ENCODE assay signal across 14 mouse cellular contexts in genomic region chr1:97834354-97834822, GRCm38 (mm10).
DNase-seq lines count a peak whose midpoint lies in the region; ATAC-seq and TF ChIP-seq lines count a peak whose summit lies in the region.
"Had no signal": no experiment of that assay in that cellular context is flagged by ENCODE, and none has a peak within 500 bp of the region (broad histone marks: within the 10 kb centered on the region; RNA-seq: fewer than 3 reads in every experiment).

No protein-coding gene starts in this region.

- no peak for TF ChIP-seq CTCF in liver, adult 2 months (IDR thresholded peaks at IDR 0.05; ENCODE audit: low read depth, low read length)

- TF ChIP-seq POLR2A in liver, adult 2 months (IDR thresholded peaks at IDR 0.05; ENCODE audit: extremely low read depth, insufficient read depth, low read length), result no peak

- DNase-seq in heart, postnatal 4 days, result no peak
- DNase-seq in liver, adult 2 months (ENCODE audit: extremely low read depth, low read depth, low spot score), result peak; percentile 17
- DNase-seq in heart, postnatal 10 days, result peak; percentile 29 to 44
- DNase-seq: cerebellum, adult 8-10 months; embryo, embryonic 11 days; kidney, adult 18-20 months; liver, embryonic 13.5 days had no signal

- WGBS in heart, embryonic 12.5 days, result 83% methylated on average over 5 of the region's 5 CpGs
- 82% methylated on average over 5 of the region's 5 CpGs for WGBS in liver, adult 2 months
- 80% methylated on average over 5 of the region's 5 CpGs for WGBS in liver, embryonic 12.5 days (ENCODE audit: insufficient replicate concordance)
- WGBS in forebrain, embryonic 16.5 days, result 43% methylated on average over 5 of the region's 5 CpGs

- no peaks in the 10 kb centered on the region for H3K27me3 ChIP-seq in heart, embryonic 12.5 days (replicated peaks)
- H3K27me3 ChIP-seq in liver, adult 2 months (ENCODE audit: control insufficient read depth, insufficient read depth, low read length), result no peaks in the 10 kb centered on the region
- no peaks in the 10 kb centered on the region for H3K27me3 ChIP-seq in liver, embryonic 12.5 days (replicated peaks)
- H3K27me3 ChIP-seq in forebrain, embryonic 16.5 days (replicated peaks; ENCODE audit: control insufficient read depth, insufficient read depth, low read length), result no peaks in the 10 kb centered on the region
- H3K27me3 ChIP-seq: CH12.LX; liver, embryonic 13.5 days; Patski had no signal

- H3K9ac ChIP-seq in heart, embryonic 12.5 days, result no peak overlapping the region
- H3K9ac ChIP-seq in liver, adult 2 months (ENCODE audit: low read depth, low read length), result no peak overlapping the region
- no peak overlapping the region for H3K9ac ChIP-seq in liver, embryonic 12.5 days
- no peak overlapping the region for H3K9ac ChIP-seq in forebrain, embryonic 16.5 days (replicated peaks; ENCODE audit: low read depth, low read length)
- H3K9ac ChIP-seq: liver, embryonic 13.5 days had no signal

- no peaks in the 10 kb centered on the region for H3K79me2 ChIP-seq in liver, adult 2 months (ENCODE audit: control insufficient read depth, insufficient read depth, low read length)

- no peaks in the 10 kb centered on the region for H3K9me3 ChIP-seq in heart, embryonic 12.5 days (replicated peaks)
- H3K9me3 ChIP-seq in liver, embryonic 12.5 days (replicated peaks), result no peaks in the 10 kb centered on the region
- no peaks in the 10 kb centered on the region for H3K9me3 ChIP-seq in forebrain, embryonic 16.5 days (ENCODE audit: control insufficient read depth, low read length)
- H3K9me3 ChIP-seq: liver, embryonic 13.5 days had no signal

- peaks cover 54% of the 10 kb centered on the region for H3K36me3 ChIP-seq in heart, embryonic 12.5 days
- H3K36me3 ChIP-seq in liver, adult 2 months (ENCODE audit: control insufficient read depth, insufficient read depth, low read length), result no peaks in the 10 kb centered on the region
- H3K36me3 ChIP-seq in liver, embryonic 12.5 days, result no peaks in the 10 kb centered on the region
- H3K36me3 ChIP-seq in forebrain, embryonic 16.5 days (ENCODE audit: control insufficient read depth, insufficient read depth), result no peaks in the 10 kb centered on the region
- H3K36me3 ChIP-seq: liver, embryonic 13.5 days had no signal

- H3K27ac ChIP-seq in heart, embryonic 12.5 days (ENCODE audit: poor library complexity, severe bottlenecking), result peak overlapping the region; percentile 74
- no peak overlapping the region for H3K27ac ChIP-seq in liver, adult 2 months (replicated peaks; ENCODE audit: insufficient read depth, low read depth, low read length)
- no peak overlapping the region for H3K27ac ChIP-seq in liver, embryonic 12.5 days
- H3K27ac ChIP-seq in forebrain, embryonic 16.5 days (ENCODE audit: low read length), result peak overlapping the region; percentile 81
- H3K27ac ChIP-seq: liver, embryonic 13.5 days had no signal

- intact Hi-C loops in heart, postnatal 10 days (cut with DNase I), result no loop called here

- H3K4me3 ChIP-seq in heart, embryonic 12.5 days, result no peak overlapping the region
- H3K4me3 ChIP-seq in liver, adult 2 months (ENCODE audit: insufficient read depth, low read depth, low read length), result no peak overlapping the region
- no peak overlapping the region for H3K4me3 ChIP-seq in liver, embryonic 12.5 days
- no peak overlapping the region for H3K4me3 ChIP-seq in forebrain, embryonic 16.5 days (replicated peaks; ENCODE audit: low read length)
- H3K4me3 ChIP-seq: liver, embryonic 13.5 days; myocyte had no signal

- H3K4me2 ChIP-seq in heart, embryonic 12.5 days, result no peak overlapping the region
- H3K4me2 ChIP-seq in liver, embryonic 12.5 days, result no peak overlapping the region
- H3K4me2 ChIP-seq in forebrain, embryonic 16.5 days (ENCODE audit: low read length), result no peak overlapping the region
- H3K4me2 ChIP-seq: liver, embryonic 13.5 days had no signal

- peaks cover 4% of the 10 kb centered on the region; the same call in 1 of the 2 replicates for H3K4me1 ChIP-seq in heart, embryonic 12.5 days (replicated peaks)
- H3K4me1 ChIP-seq in liver, adult 2 months (ENCODE audit: control insufficient read depth, insufficient read depth, low read length), result no peaks in the 10 kb centered on the region
- H3K4me1 ChIP-seq in liver, embryonic 12.5 days, result no peaks in the 10 kb centered on the region
- H3K4me1 ChIP-seq in forebrain, embryonic 16.5 days (replicated peaks; ENCODE audit: control insufficient read depth, insufficient read depth, low read length), result peaks cover 19% of the 10 kb centered on the region
- H3K4me1 ChIP-seq: liver, embryonic 13.5 days had no signal

- ATAC-seq in heart, embryonic 12.5 days (ENCODE audit: insufficient number of reproducible peaks, low FRiP score), result no peak
- no peak for ATAC-seq in liver, embryonic 12.5 days
- peak; percentile 32; the same call in 1 of the 2 replicates for ATAC-seq in forebrain, embryonic 16.5 days
- no peak for ATAC-seq in erythroid progenitor cell, adult 5-6 weeks (replicated peaks; ENCODE audit: low FRiP score, poor library complexity, severe bottlenecking)
- ATAC-seq: Patski had no signal

Comparison
In these comparisons a context has a peak if more than half of its experiments do, and no peak if none do; other contexts are left out.
1. H3K27ac ChIP-seq: peak in heart, embryonic 12.5 days (single experiment) and forebrain, embryonic 16.5 days (single experiment); none in liver, adult 2 months (single experiment) and liver, embryonic 12.5 days (single experiment).